Mouse (Mus musculus) midbrain, postnatal 0 days (tissue): ENCODE measurements at regions not wholly inside any gene's neighbourhood (a gene's known extent, or its start where the extent isn't known, plus 50 kb on each side); places are given as distances from the start of the nearest gene placed in this dataset.

Experiments
- ATAC-seq: fragments of 200-750 bp; cut with Nextera tagmentation; 2 replicates; pipeline ENCODE4 v1.8.0; 2017; ENCODE audit warnings: moderate number of reproducible peaks, mild to moderate bottlenecking, moderate TSS enrichment, moderate library complexity; ENCODE audit not compliant: low FRiP score
- DNase-seq: peaks from one replicate; pipeline ENCODE4 v3.0.0-alpha.2; 2015; ENCODE audit warnings: low spot score
- H3K27ac ChIP-seq: fragments of 300-500 bp; sonication (generic); 2 replicates; pipeline ENCODE4 v1.5.1; 2014; ENCODE audit warnings: low read depth, mild to moderate bottlenecking, low read length, mixed read lengths
- H3K27me3 ChIP-seq: fragments of 300-500 bp; sonication (generic); 2 replicates; pipeline ENCODE4 v1.6.1; 2014; ENCODE audit warnings: low read length, control low read depth, mixed read lengths; ENCODE audit not compliant: insufficient read depth
- H3K36me3 ChIP-seq: fragments of 300-500 bp; sonication (generic); 2 replicates; pipeline ENCODE4 v1.6.1; 2014; ENCODE audit warnings: low read length, control low read depth, mixed read lengths; ENCODE audit not compliant: insufficient read depth
- H3K4me1 ChIP-seq: fragments of 300-500 bp; sonication (generic); 2 replicates; pipeline ENCODE4 v1.6.1; 2014; ENCODE audit warnings: mild to moderate bottlenecking, control low read depth, antibody characterized with exemption, low read length, mixed read lengths; ENCODE audit not compliant: insufficient read depth
- H3K4me2 ChIP-seq: fragments of 300-500 bp; sonication (generic); 2 replicates; pipeline ENCODE4 v1.6.1; 2014; ENCODE audit warnings: low read depth, mild to moderate bottlenecking, low read length, mixed read lengths; ENCODE audit not compliant: poor library complexity, severe bottlenecking
- H3K4me3 ChIP-seq: fragments of 300-500 bp; sonication (generic); 2 replicates; pipeline ENCODE4 v1.5.1; 2014; ENCODE audit warnings: low read depth, mild to moderate bottlenecking, low read length, moderate library complexity
- H3K9ac ChIP-seq: fragments of 300-500 bp; sonication (generic); replicated peaks from 2 replicates; pipeline ENCODE4 v1.6.1; 2014; ENCODE audit warnings: mild to moderate bottlenecking, low read length, moderate library complexity, mixed read lengths; ENCODE audit not compliant: poor library complexity, severe bottlenecking
- H3K9me3 ChIP-seq: fragments of 300-500 bp; sonication (generic); 2 replicates; pipeline ENCODE4 v1.6.1; 2016; ENCODE audit warnings: low read length, control low read depth
- CTCF ChIP-seq: IDR thresholded peaks from 2 replicates; pipeline ENCODE4 v1.5.1; 2016; ENCODE audit warnings: antibody characterized with exemption, mild to moderate bottlenecking
- WGBS: fragments of 180-500 bp; shearing (Covaris S2); extraction: QIAGEN DNeasy Blood & Tissue Kit; methylation state at CpG from one replicate; pipeline ENCODE4 v1.1.7; 2014; 5-methylcytosine and 5-hydroxymethylcytosine counted together

- 84% methylated on average over 3 of the region's 3 CpGs for WGBS
- no peak for TF ChIP-seq CTCF
- H3K27me3 ChIP-seq = no peaks in the 10 kb centered on the region
Observed at GRCm38 (mm10) chr8:82685966-82686365, 88.0 kb downstream of the Zfp330 start.

GRCm38 (mm10) chr8:82678793-82679192 is 95.2 kb downstream of the Zfp330 start:
- Histone ChIP-seq H3K27me3 (no peaks in the 10 kb centered on the region), H3K27ac (no peak overlapping the region), H3K4me3 (no peak overlapping the region), H3K9ac (no peak overlapping the region), H3K9me3 (no peaks in the 10 kb centered on the region), H3K4me2 (no peak overlapping the region), H3K4me1 (no peaks in the 10 kb centered on the region), H3K36me3 (no peaks in the 10 kb centered on the region)
- peak; percentile 9 for DNase-seq
- 44% methylated on average over 1 of the region's 1 CpGs for WGBS
- no peak for ATAC-seq
- TF ChIP-seq CTCF = no peak

More at GRCm38 (mm10) chr8:82685966-82686365, 88.0 kb downstream of the Zfp330 start:
- Histone ChIP-seq H3K4me2 (no peak overlapping the region), H3K4me3 (no peak overlapping the region), H3K36me3 (no peaks in the 10 kb centered on the region), H3K4me1 (no peaks in the 10 kb centered on the region), H3K9ac (no peak overlapping the region), H3K9me3 (no peaks in the 10 kb centered on the region), H3K27ac (no peak overlapping the region)
- DNase-seq = no peak
- no peak for ATAC-seq

GRCm38 (mm10) chr8:82677781-82678180 is 96.2 kb downstream of the Zfp330 start:
- 82% methylated on average over 3 of the region's 3 CpGs for WGBS
- Histone ChIP-seq H3K4me1 (no peaks in the 10 kb centered on the region), H3K36me3 (no peaks in the 10 kb centered on the region), H3K4me3 (no peak overlapping the region), H3K27me3 (no peaks in the 10 kb centered on the region), H3K4me2 (no peak overlapping the region), H3K9me3 (no peaks in the 10 kb centered on the region), H3K27ac (no peak overlapping the region), H3K9ac (no peak overlapping the region)
- TF ChIP-seq CTCF = no peak
- ATAC-seq (no peak), DNase-seq (no peak)

- no peak for DNase-seq
- Histone ChIP-seq H3K36me3 (no peaks in the 10 kb centered on the region), H3K4me2 (no peak overlapping the region), H3K4me3 (no peak overlapping the region), H3K27ac (no peak overlapping the region), H3K9me3 (no peaks in the 10 kb centered on the region), H3K9ac (no peak overlapping the region), H3K27me3 (no peaks in the 10 kb centered on the region), H3K4me1 (no peaks in the 10 kb centered on the region)
- 92% methylated on average over 4 of the region's 4 CpGs for WGBS
- no peak for TF ChIP-seq CTCF
- no peak for ATAC-seq
Observed at GRCm38 (mm10) chr8:82669241-82669640, 104.7 kb downstream of the Zfp330 start.

GRCm38 (mm10) chr8:82665131-82665530 is 108.8 kb downstream of the Zfp330 start:
- Histone ChIP-seq H3K4me1 (no peaks in the 10 kb centered on the region), H3K9me3 (no peaks in the 10 kb centered on the region), H3K9ac (no peak overlapping the region), H3K27me3 (no peaks in the 10 kb centered on the region), H3K4me2 (no peak overlapping the region), H3K27ac (no peak overlapping the region), H3K36me3 (no peaks in the 10 kb centered on the region), H3K4me3 (no peak overlapping the region)
- no peak for TF ChIP-seq CTCF
- ATAC-seq = no peak
- DNase-seq = no peak
- WGBS = 90% methylated on average over 4 of the region's 4 CpGs

GRCm38 (mm10) chr8:82640502-82640901 is 133.5 kb downstream of the Zfp330 start:
- WGBS = 74% methylated on average over 1 of the region's 1 CpGs
- no peak overlapping the region for H3K4me3 ChIP-seq
- H3K27ac ChIP-seq = no peak overlapping the region
- H3K9me3 ChIP-seq = no peaks in the 10 kb centered on the region
- H3K4me2 ChIP-seq = no peak overlapping the region
- H3K27me3 ChIP-seq = no peaks in the 10 kb centered on the region
- H3K4me1 ChIP-seq = no peaks in the 10 kb centered on the region
- ATAC-seq (no peak), DNase-seq (no peak)
- TF ChIP-seq CTCF = no peak
- H3K36me3 ChIP-seq = no peaks in the 10 kb centered on the region
- H3K9ac ChIP-seq = no peak overlapping the region
